Mouse (Mus musculus) liver, adult 2 months (tissue): Measurements from ENCODE around the gene Serpinf1. TPM values are rescaled to one million over a fixed set of nuclear protein-coding genes. Genes with fewer than 3 reads are reported as not detected.
"Not testable (repeated sequence)": the region's sequence is repeated elsewhere in the genome, so short reads cannot be mapped to it uniquely, and the experiment has no call there.

Source experiments
- DNase-seq: peaks from one replicate; pipeline ENCODE4 v3.0.0-alpha.2; 2011; ENCODE audit warnings: low read depth, low spot score; ENCODE audit errors: extremely low read depth
- H3K27ac ChIP-seq: fragments of 200-500 bp; replicated peaks from 2 replicates; pipeline ENCODE4 v1.5.1; 2012; ENCODE audit warnings: low read depth, mild to moderate bottlenecking, control low read depth, inconsistent platforms, low read length; ENCODE audit not compliant: insufficient read depth
- H3K27me3 ChIP-seq: fragments of 200-500 bp; 2 replicates; pipeline ENCODE4 v1.6.1; 2012; ENCODE audit warnings: mild to moderate bottlenecking, moderate library complexity, low read length, inconsistent platforms; ENCODE audit not compliant: control insufficient read depth, insufficient read depth
- H3K36me3 ChIP-seq: fragments of 200-500 bp; 2 replicates; pipeline ENCODE4 v1.6.1; 2012; ENCODE audit warnings: low read length, inconsistent platforms; ENCODE audit not compliant: control insufficient read depth, insufficient read depth
- H3K4me1 ChIP-seq: fragments of 200-500 bp; 2 replicates; pipeline ENCODE4 v1.6.1; 2011; ENCODE audit warnings: low read length; ENCODE audit not compliant: control insufficient read depth, insufficient read depth
- H3K4me3 ChIP-seq: fragments of 200-500 bp; 2 replicates; pipeline ENCODE4 v1.5.1; 2011; ENCODE audit warnings: low read depth, mild to moderate bottlenecking, control low read depth, low read length, moderate library complexity; ENCODE audit not compliant: insufficient read depth
- H3K79me2 ChIP-seq: fragments of 200-500 bp; 2 replicates; pipeline ENCODE4 v1.6.1; 2012; ENCODE audit warnings: inconsistent platforms, mild to moderate bottlenecking, low read length, moderate library complexity; ENCODE audit not compliant: control insufficient read depth, insufficient read depth
- H3K9ac ChIP-seq: fragments of 200-500 bp; 2 replicates; pipeline ENCODE4 v1.6.1; 2012; ENCODE audit warnings: low read depth, mild to moderate bottlenecking, control low read depth, inconsistent platforms, low read length
- CTCF ChIP-seq: fragments of 200-500 bp; IDR thresholded peaks from 2 replicates; pipeline ENCODE4 v1.5.1; 2011; ENCODE audit warnings: low read depth, low read length, control low read depth
- POLR2A ChIP-seq: fragments of 200-500 bp; IDR thresholded peaks from 2 replicates; pipeline ENCODE4 v1.6.1; 2011; ENCODE audit warnings: low read length, control low read depth; ENCODE audit not compliant: insufficient read depth; ENCODE audit errors: extremely low read depth
- WGBS: fragments of 180-500 bp; shearing (Covaris S2); methylation state at CpG from one replicate; pipeline ENCODE4 v1.1.7; 2018; 5-methylcytosine and 5-hydroxymethylcytosine counted together
- polyA plus RNA-seq: library from polyadenylated mRNA; depleted of rRNA; stranded (reverse); fragments of >200 nt; gene quantifications from 2 replicates; pipeline ENCODE4 v1.2.3, GENCODE M21; 2012
- total RNA-seq: library from RNA; depleted of rRNA; stranded (reverse); fragments of >200 nt; gene quantifications from 2 replicates; pipeline ENCODE4 v1.2.3, GENCODE M21; 2014

The Serpinf1 gene
- total and polyA plus RNA-seq, 2 experiments, result 810 to 891 TPM

DNA sequence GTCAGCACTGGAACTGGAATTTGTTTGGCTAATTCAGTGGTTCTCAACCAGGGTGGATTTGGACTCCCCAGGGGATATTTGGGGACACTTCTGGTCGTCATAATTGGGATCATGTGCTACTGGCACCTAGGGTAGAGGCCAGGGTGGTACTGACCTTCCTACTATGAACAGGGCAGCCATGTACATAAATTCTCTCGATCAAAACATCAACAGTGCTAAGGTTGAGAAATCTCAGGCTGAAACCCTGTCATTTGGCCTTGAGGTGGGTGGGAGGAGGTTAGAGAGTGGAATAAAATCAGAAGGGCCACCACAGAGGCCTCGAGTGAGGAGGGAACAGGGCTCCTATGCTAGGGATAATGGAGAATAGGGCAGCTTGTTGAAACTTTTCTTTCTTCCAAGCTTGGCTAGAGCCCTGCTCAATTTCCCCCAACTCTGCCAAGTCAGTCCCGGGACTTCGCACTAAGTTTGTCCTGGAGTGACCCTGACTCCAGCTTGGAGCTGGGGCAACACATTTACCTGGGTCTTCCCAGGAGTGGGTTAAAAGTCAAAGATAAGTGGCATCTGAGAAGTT, 36.7 kb upstream of the Serpinf1 start:
- H3K79me2 ChIP-seq, result peaks cover 6% of the 10 kb centered on the region; the same call in 1 of the 2 replicates
- TF ChIP-seq CTCF (no peak), POLR2A (0 out of 2 replicates have a peak, but pooled peaks have one; percentile 38)
- H3K4me3 ChIP-seq, result no peak overlapping the region
- WGBS, result 7% methylated on average over 5 of the region's 5 CpGs
- peak overlapping the region; percentile 28 for H3K9ac ChIP-seq
- peaks cover 35% of the 10 kb centered on the region for H3K4me1 ChIP-seq
- peaks cover 7% of the 10 kb centered on the region; the same call in 1 of the 2 replicates for H3K36me3 ChIP-seq
- peak; percentile 91 for DNase-seq
- peak overlapping the region; percentile 99 for H3K27ac ChIP-seq
- no peaks in the 10 kb centered on the region for H3K27me3 ChIP-seq

- Histone ChIP-seq H3K9ac (peak overlapping the region; percentile 25; the same call in 1 of the 2 replicates), H3K79me2 (peaks cover 11% of the 10 kb centered on the region; the same call in 1 of the 2 replicates), H3K4me3 (no peak overlapping the region), H3K27ac (peak overlapping the region; percentile 99), H3K27me3 (no peaks in the 10 kb centered on the region), H3K4me1 (peaks cover 34% of the 10 kb centered on the region), H3K36me3 (peaks cover 5% of the 10 kb centered on the region; the same call in 1 of the 2 replicates)
- no peak for DNase-seq
- TF ChIP-seq POLR2A (no peak), CTCF (no peak)
- WGBS, result 35% methylated on average over 8 of the region's 8 CpGs
These were observed 36.1 kb upstream of the Serpinf1 start for GRCm38 (mm10) chr11:75458628-75459041.

DNA sequence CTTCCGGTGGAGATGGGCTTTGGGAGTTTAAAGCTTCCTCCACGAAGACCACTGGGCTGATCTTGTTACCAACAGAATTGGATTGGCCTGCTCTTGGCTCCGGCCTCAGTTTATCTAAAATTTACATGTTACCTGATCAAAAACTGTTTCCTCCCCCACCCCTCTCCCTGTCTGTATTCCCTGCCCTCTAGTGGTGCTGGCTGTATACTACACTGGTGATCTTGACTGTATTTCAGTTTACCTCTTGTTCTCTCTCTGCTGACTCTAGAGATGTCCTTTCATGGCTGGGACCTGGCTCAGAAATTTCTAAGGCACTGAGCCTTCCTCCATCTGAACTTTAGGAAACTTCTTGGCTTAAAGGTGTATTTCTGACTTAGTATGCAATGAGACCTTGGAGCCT, 35.7 kb upstream of the Serpinf1 start:
- peak; percentile 73 for DNase-seq
- 5% methylated on average over 3 of the region's 3 CpGs for WGBS
- Histone ChIP-seq H3K79me2 (peaks cover 13% of the 10 kb centered on the region), H3K4me1 (peaks cover 35% of the 10 kb centered on the region), H3K9ac (no peak overlapping the region), H3K4me3 (no peak overlapping the region), H3K27ac (peak overlapping the region; percentile 99), H3K27me3 (no peaks in the 10 kb centered on the region), H3K36me3 (peaks cover under 1% of the 10 kb centered on the region; the same call in 1 of the 2 replicates)
- TF ChIP-seq POLR2A (no peak), CTCF (peak; percentile 60)

- 40% methylated on average over 7 of the region's 7 CpGs for WGBS
- H3K27me3 ChIP-seq, result no peaks in the 10 kb centered on the region
- no peak overlapping the region for H3K27ac ChIP-seq
- H3K4me3 ChIP-seq, result no peak overlapping the region
- peaks cover 29% of the 10 kb centered on the region for H3K79me2 ChIP-seq
- no peak for DNase-seq
- H3K4me1 ChIP-seq, result peaks cover 49% of the 10 kb centered on the region
- H3K9ac ChIP-seq, result no peak overlapping the region
- no peak for TF ChIP-seq POLR2A
- H3K36me3 ChIP-seq, result no peaks in the 10 kb centered on the region
These were observed 34.0 kb upstream of the Serpinf1 start for GRCm38 (mm10) chr11:75456440-75456871.

- not testable (repeated sequence) for DNase-seq, H3K27ac ChIP-seq, H3K27me3 ChIP-seq, H3K9ac ChIP-seq, H3K36me3 ChIP-seq, H3K4me3 ChIP-seq
- Histone ChIP-seq H3K79me2 (peaks cover 34% of the 10 kb centered on the region), H3K4me1 (peaks cover 53% of the 10 kb centered on the region)
- WGBS, result 98% methylated on average over 2 of the region's 2 CpGs
These were observed 33.5 kb upstream of the Serpinf1 start for GRCm38 (mm10) chr11:75455971-75456370.

- WGBS, result 64% methylated on average over 10 of the region's 10 CpGs
- Histone ChIP-seq H3K9ac (peak overlapping the region; percentile 51), H3K4me1 (peaks cover 60% of the 10 kb centered on the region), H3K79me2 (peaks cover 39% of the 10 kb centered on the region), H3K27ac (peak overlapping the region; percentile 77), H3K36me3 (no peaks in the 10 kb centered on the region), H3K4me3 (no peak overlapping the region), H3K27me3 (no peaks in the 10 kb centered on the region)
- DNase-seq, result no peak
- TF ChIP-seq POLR2A (no peak), CTCF (no peak)
These were observed 32.7 kb upstream of the Serpinf1 start for GRCm38 (mm10) chr11:75455041-75455736.
